Mouse (Mus musculus): ENCODE measurements around the gene Anapc7. TPM values are rescaled to one million over a fixed set of nuclear protein-coding genes. Genes with fewer than 3 reads are reported as not detected.
"Not testable (repeated sequence)": the region's sequence is repeated elsewhere in the genome, so short reads cannot be mapped to it uniquely, and the experiment has no call there.

Gene Anapc7
- polyA plus RNA-seq, 1 experiment from 2014 or later: 32.0 TPM

DNA sequence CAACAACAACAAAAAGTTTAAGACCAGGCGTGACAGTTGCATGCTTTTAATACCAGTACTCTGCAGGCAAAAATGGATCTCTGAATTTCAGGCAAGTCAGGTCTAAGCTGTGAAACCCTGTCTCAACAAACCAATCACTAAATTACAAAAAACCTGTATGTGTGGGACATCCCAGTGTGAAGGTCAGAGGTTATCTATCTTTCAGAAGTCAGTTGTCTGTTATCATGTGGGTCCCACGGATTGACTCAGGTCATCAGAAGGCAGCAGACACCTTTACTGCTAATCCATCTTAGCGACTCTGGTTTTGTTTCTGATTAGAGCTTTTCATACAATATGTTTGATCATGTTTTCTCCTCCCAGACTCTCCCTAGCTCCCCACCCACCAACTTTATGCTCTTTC lies 54.6 kb downstream of the Anapc7 start:
- Histone ChIP-seq H3K9me3 (replicated peaks) (no peaks in the 10 kb centered on the region), H3K27ac (ENCODE audit: poor library complexity, severe bottlenecking) (no peak overlapping the region), H3K4me3 (no peak overlapping the region), H3K4me2 (no peak overlapping the region), H3K36me3 (peaks cover 79% of the 10 kb centered on the region), H3K4me1 (replicated peaks) (peaks cover 39% of the 10 kb centered on the region), H3K9ac (no peak overlapping the region), H3K27me3 (replicated peaks) (no peaks in the 10 kb centered on the region)
- 45% methylated on average over 3 of the region's 3 CpGs for WGBS
- ATAC-seq (ENCODE audit: insufficient number of reproducible peaks, low FRiP score): no peak

DNA sequence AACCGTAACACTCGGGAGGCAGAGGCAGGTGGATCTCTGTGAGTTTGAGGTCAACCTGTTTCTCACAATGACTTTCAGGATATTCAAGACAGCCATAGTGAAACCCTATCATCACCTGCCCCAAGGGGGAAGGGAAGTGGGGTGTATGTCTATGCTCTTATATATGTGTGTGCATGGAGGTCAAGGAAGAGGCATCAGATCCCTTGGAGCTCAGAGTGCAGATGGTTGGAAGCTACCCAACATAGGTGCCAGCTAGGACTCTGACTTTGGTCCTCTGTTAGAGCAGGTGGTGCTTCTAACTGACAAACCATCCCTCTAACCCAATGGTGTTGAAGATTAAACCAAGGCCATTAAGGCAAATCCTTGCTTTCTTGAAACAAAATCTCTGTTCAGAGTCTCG lies 56.0 kb downstream of the Anapc7 start:
- H3K27ac ChIP-seq (ENCODE audit: poor library complexity, severe bottlenecking): no peak overlapping the region
- no peak overlapping the region for H3K4me3 ChIP-seq
- 88% methylated on average over 3 of the region's 3 CpGs for WGBS
- no peaks in the 10 kb centered on the region for H3K27me3 ChIP-seq (replicated peaks)
- H3K4me1 ChIP-seq (replicated peaks): peaks cover 31% of the 10 kb centered on the region
- no peak for ATAC-seq (ENCODE audit: insufficient number of reproducible peaks, low FRiP score)
- H3K9ac ChIP-seq: no peak overlapping the region
- H3K4me2 ChIP-seq: no peak overlapping the region
- no peaks in the 10 kb centered on the region for H3K9me3 ChIP-seq (replicated peaks)
- peaks cover 79% of the 10 kb centered on the region for H3K36me3 ChIP-seq

DNA sequence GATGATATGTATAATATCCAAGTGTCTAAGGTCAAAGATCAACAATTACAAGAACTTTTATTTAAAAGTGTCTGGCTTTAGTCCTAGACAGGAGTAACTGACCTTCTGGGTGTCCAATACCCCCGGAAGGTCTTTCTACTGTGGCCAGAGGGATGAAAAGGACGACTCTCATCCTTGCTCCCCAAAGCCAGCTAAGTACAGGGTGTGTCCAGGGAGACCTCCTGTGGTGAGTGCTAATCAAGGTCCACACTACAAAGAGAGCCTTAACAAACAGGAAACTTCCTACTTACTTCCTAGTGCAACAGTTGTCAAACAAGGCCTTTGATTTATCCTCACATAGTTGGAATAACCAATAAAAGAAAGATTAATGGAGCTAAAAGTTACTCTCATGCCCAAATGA lies 57.6 kb downstream of the Anapc7 start:
- H3K4me3 ChIP-seq: no peak overlapping the region
- WGBS: 62% methylated on average over 2 of the region's 2 CpGs
- no peak overlapping the region for H3K27ac ChIP-seq (ENCODE audit: poor library complexity, severe bottlenecking)
- ATAC-seq (ENCODE audit: insufficient number of reproducible peaks, low FRiP score): no peak
- H3K9me3 ChIP-seq (replicated peaks): no peaks in the 10 kb centered on the region
- no peak overlapping the region for H3K4me2 ChIP-seq
- H3K27me3 ChIP-seq (replicated peaks): no peaks in the 10 kb centered on the region
- peaks cover 76% of the 10 kb centered on the region for H3K36me3 ChIP-seq
- peaks cover 29% of the 10 kb centered on the region for H3K4me1 ChIP-seq (replicated peaks)
- H3K9ac ChIP-seq: no peak overlapping the region

DNA sequence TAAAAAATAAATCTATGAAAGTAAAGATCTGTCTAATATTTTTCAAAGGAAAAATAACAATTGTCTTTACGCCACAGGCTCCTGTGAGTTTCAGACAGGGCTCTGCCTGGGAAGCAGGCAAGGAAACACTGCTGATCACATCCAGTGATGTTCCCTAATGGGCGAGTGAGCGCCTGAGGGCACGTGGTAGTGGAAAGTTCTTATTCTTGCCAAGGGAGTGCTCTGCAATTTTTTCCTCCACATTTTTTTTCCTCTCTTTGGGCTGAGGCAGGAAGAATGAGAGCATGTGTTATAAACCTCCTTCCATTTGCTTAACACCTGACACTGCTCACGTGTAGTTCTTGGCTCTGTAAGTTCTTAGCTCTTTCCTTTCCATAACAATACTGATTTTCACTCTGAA lies 60.4 kb downstream of the Anapc7 start:
- no peaks in the 10 kb centered on the region for H3K9me3 ChIP-seq (replicated peaks)
- peak; percentile 61; the same call in 1 of the 2 replicates for ATAC-seq (ENCODE audit: insufficient number of reproducible peaks, low FRiP score)
- no peak overlapping the region for H3K4me3 ChIP-seq
- no peaks in the 10 kb centered on the region for H3K27me3 ChIP-seq (replicated peaks)
- no peak overlapping the region for H3K9ac ChIP-seq
- H3K27ac ChIP-seq (ENCODE audit: poor library complexity, severe bottlenecking): peak overlapping the region; percentile 29; the same call in 1 of the 2 replicates
- H3K4me2 ChIP-seq: no peak overlapping the region
- WGBS: 64% methylated on average over 5 of the region's 5 CpGs
- peaks cover 84% of the 10 kb centered on the region for H3K36me3 ChIP-seq
- H3K4me1 ChIP-seq (replicated peaks): peaks cover 17% of the 10 kb centered on the region

DNA sequence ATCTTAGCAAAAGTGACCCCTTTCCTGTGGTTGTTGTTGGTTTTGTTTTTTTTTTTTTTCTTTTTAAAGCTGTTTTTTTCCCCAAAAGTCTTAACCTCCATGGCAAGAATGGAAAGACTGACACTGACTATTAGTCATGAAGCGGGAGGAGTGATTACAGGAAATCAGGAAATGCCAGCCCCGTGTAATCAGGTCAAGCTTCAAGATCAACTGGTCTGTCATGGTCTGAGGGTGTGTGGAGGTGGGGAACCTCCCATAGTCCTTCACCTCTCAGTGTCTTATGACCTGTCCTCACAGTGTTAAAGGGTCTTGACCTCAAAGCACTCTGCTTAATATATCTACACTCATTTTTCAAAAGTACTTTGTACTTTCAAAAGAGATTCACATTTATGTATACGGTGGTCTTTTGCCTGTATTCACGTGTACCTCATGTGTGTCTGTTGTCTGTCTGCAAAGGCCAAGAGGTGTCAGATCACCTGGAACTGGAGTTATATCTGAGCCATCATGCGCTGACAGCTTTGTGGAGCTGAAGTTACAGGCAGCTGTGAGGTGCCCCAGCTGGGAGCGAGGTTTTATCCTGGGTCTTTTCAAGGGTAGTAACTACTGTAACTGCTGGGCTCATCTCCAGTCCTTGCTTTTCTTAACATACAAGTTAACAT lies 61.4 kb downstream of the Anapc7 start:
- peak overlapping the region; percentile 61; the same call in 1 of the 2 replicates for H3K27ac ChIP-seq (ENCODE audit: poor library complexity, severe bottlenecking)
- no peaks in the 10 kb centered on the region for H3K9me3 ChIP-seq (replicated peaks)
- H3K36me3 ChIP-seq: peaks cover 81% of the 10 kb centered on the region
- no peak overlapping the region for H3K4me2 ChIP-seq
- ATAC-seq (ENCODE audit: insufficient number of reproducible peaks, low FRiP score): peak; percentile 58; the same call in 1 of the 2 replicates
- no peak overlapping the region for H3K4me3 ChIP-seq
- WGBS: 65% methylated on average over 6 of the region's 6 CpGs
- no peaks in the 10 kb centered on the region for H3K27me3 ChIP-seq (replicated peaks)
- H3K9ac ChIP-seq: no peak overlapping the region
- H3K4me1 ChIP-seq (replicated peaks): peaks cover 9% of the 10 kb centered on the region; the same call in 1 of the 2 replicates

- H3K4me2 ChIP-seq; H3K9ac ChIP-seq; H3K9me3 ChIP-seq (replicated peaks); H3K4me3 ChIP-seq; ATAC-seq (ENCODE audit: insufficient number of reproducible peaks, low FRiP score); H3K27me3 ChIP-seq (replicated peaks); H3K27ac ChIP-seq (ENCODE audit: poor library complexity, severe bottlenecking); H3K4me1 ChIP-seq (replicated peaks): not testable (repeated sequence)
- peaks cover 84% of the 10 kb centered on the region for H3K36me3 ChIP-seq
- WGBS: 74% methylated on average over 5 of the region's 5 CpGs
These were observed 64.8 kb downstream of the Anapc7 start for GRCm38 (mm10) chr5:122486243-122486642.

DNA sequence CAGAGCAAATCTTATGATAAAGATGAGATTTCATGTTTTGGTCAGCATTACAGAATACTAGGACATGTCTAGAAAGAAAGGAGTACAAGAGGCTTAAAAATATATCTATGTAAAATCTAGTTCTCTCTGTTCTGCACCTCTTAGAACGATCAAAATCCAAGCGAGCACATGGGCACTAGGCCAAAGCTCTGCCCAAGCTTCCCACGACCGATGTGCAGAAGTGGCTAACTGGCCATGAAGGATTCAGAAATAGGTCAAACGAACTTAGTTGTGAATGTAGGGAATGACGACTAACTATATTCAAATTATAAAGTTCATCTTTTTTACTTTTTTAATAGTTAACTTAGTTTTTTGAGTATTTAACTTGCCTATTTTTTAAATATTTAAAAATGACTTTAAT lies 66.3 kb downstream of the Anapc7 start:
- Histone ChIP-seq H3K36me3 (peaks cover 82% of the 10 kb centered on the region), H3K9ac (no peak overlapping the region)

DNA sequence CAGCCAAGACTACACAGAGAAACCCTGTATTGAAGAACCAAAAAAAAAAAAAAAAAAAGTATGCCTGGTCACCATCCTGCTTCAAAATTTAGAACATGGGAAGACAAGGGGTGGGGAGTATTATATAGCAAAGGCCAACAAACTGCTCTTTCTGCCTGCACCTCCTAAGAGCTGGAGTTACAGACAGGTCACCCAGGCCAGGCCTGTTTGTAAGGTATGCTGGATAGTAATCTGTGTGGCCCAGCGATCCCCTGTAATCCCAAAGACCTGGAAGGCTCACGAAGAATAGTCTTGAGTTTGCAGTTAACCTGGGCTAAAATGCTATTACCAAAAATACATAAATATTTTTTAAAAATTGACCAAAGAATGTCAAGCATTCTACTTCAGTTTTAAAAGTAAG lies 68.7 kb downstream of the Anapc7 start:
- Histone ChIP-seq H3K27ac (ENCODE audit: poor library complexity, severe bottlenecking) (no peak overlapping the region), H3K27me3 (replicated peaks) (no peaks in the 10 kb centered on the region), H3K4me1 (replicated peaks) (peaks cover 12% of the 10 kb centered on the region), H3K9me3 (replicated peaks) (no peaks in the 10 kb centered on the region), H3K4me2 (no peak overlapping the region), H3K36me3 (peaks cover 83% of the 10 kb centered on the region), H3K4me3 (no peak overlapping the region), H3K9ac (no peak overlapping the region)
- no peak for ATAC-seq (ENCODE audit: insufficient number of reproducible peaks, low FRiP score)
- WGBS: 89% methylated on average over 2 of the region's 2 CpGs

More for the DNA sequence above, 66.3 kb downstream of the Anapc7 start:
- no peak for ATAC-seq (ENCODE audit: insufficient number of reproducible peaks, low FRiP score)
- H3K27ac ChIP-seq (ENCODE audit: poor library complexity, severe bottlenecking): no peak overlapping the region
- H3K27me3 ChIP-seq (replicated peaks): no peaks in the 10 kb centered on the region
- H3K4me1 ChIP-seq (replicated peaks): peaks cover 7% of the 10 kb centered on the region; the same call in 1 of the 2 replicates
- 82% methylated on average over 6 of the region's 6 CpGs for WGBS
- no peak overlapping the region for H3K4me2 ChIP-seq
- no peaks in the 10 kb centered on the region for H3K9me3 ChIP-seq (replicated peaks)
- no peak overlapping the region for H3K4me3 ChIP-seq

DNA sequence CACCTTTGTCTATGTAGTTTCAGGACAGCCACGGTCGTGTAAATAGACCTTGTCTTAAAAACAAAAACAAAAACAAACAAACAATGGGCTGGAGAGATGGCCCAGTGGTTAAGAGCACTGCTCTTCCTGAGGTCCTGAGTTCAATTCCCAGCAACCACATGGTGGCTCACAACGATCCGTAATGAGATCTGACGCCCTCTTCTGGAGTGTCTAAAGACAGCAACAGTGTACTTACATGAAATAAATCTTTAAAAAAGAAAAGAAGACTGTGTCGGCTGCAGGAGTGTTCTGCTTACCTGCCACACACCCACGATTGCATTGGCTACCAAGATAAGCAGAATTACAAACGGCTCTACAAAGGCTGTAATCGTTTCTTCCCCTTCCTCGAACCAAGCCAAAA lies 69.9 kb downstream of the Anapc7 start:
- Histone ChIP-seq H3K4me2 (no peak overlapping the region), H3K9me3 (replicated peaks) (no peaks in the 10 kb centered on the region)
- WGBS: 80% methylated on average over 10 of the region's 10 CpGs

DNA sequence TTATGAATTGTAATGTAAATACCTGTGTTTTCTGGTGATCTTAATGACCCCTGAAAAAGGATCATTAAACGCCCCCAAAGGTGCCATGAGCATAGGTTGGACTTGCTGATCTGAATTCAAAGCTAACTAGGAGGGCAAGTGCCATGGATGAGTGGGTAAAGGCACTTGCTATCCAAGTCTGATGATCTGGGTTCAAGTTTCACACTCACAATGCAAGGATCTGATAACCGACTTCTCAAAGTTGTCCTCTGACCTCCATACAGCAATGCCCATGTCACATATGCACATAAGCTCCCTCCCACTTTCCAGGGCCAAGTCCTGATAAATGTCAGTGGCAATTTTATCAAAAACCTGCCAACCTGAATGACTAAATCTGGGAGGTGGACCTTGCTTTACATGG lies 71.5 kb downstream of the Anapc7 start:
- Histone ChIP-seq H3K36me3 (peaks cover 83% of the 10 kb centered on the region), H3K4me1 (replicated peaks) (peaks cover 29% of the 10 kb centered on the region), H3K27me3 (replicated peaks) (no peaks in the 10 kb centered on the region), H3K9me3 (replicated peaks) (no peaks in the 10 kb centered on the region), H3K4me3 (no peak overlapping the region), H3K27ac (ENCODE audit: poor library complexity, severe bottlenecking) (no peak overlapping the region), H3K4me2 (no peak overlapping the region), H3K9ac (no peak overlapping the region)
- ATAC-seq (ENCODE audit: insufficient number of reproducible peaks, low FRiP score): no peak
- 84% methylated on average over 2 of the region's 2 CpGs for WGBS

More for the DNA sequence above, 69.9 kb downstream of the Anapc7 start:
- ATAC-seq (ENCODE audit: insufficient number of reproducible peaks, low FRiP score): no peak
- Histone ChIP-seq H3K36me3 (peaks cover 84% of the 10 kb centered on the region), H3K27me3 (replicated peaks) (no peaks in the 10 kb centered on the region), H3K9ac (no peak overlapping the region), H3K4me1 (replicated peaks) (peaks cover 20% of the 10 kb centered on the region), H3K4me3 (no peak overlapping the region), H3K27ac (ENCODE audit: poor library complexity, severe bottlenecking) (no peak overlapping the region)

GRCm38 (mm10) chr5:122494449-122494848 lies 73.0 kb downstream of the Anapc7 start:
- Histone ChIP-seq H3K27ac (ENCODE audit: poor library complexity, severe bottlenecking) (peak overlapping the region; percentile 59; the same call in 1 of the 2 replicates), H3K9me3 (replicated peaks) (no peaks in the 10 kb centered on the region), H3K4me2 (no peak overlapping the region), H3K36me3 (peaks cover 74% of the 10 kb centered on the region), H3K27me3 (replicated peaks) (no peaks in the 10 kb centered on the region), H3K9ac (peak overlapping the region; percentile 43; the same call in 1 of the 2 replicates), H3K4me3 (no peak overlapping the region), H3K4me1 (replicated peaks) (peaks cover 33% of the 10 kb centered on the region)
- no peak for ATAC-seq (ENCODE audit: insufficient number of reproducible peaks, low FRiP score)
- WGBS: 40% methylated on average over 1 of the region's 1 CpGs
